Mouse (Mus musculus) frontal cortex, postnatal 25 days (tissue): ENCODE data around the gene Atp1a2.

ENCODE experiments used
- DNase-seq, 2 experiments: peaks; one replicate each; pipeline ENCODE4 v3.0.0; 2022; ENCODE audit warnings: low spot score in 2 of 2

Atp1a2 gene

DNA sequence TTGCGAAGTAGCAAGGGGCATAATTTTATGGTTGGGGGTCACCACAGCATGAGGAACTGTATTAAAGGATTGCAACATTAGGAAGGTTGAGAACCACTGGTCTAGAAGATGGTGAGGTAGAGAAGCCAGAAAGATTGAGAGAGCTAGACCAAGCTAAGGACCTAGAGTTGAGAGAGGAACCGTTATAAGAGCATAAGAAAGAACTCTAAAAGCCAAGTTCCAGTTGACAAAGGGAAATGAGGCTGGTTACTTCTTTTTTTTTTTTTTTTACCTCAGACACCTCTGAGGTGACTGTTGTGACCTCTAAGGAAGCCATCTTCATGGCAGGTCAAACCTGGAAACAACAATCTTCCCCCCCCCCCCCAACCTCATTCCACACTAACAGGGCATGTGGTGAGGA is 7.3 kb upstream of the Atp1a2 start:
- DNase-seq: no peak

- no peak for DNase-seq
Measured at GRCm38 (mm10) chr1:172304443-172304842, 6.6 kb upstream of the Atp1a2 start.

GRCm38 (mm10) chr1:172302851-172303250 is 5.0 kb upstream of the Atp1a2 start:
- no peak for DNase-seq

DNA sequence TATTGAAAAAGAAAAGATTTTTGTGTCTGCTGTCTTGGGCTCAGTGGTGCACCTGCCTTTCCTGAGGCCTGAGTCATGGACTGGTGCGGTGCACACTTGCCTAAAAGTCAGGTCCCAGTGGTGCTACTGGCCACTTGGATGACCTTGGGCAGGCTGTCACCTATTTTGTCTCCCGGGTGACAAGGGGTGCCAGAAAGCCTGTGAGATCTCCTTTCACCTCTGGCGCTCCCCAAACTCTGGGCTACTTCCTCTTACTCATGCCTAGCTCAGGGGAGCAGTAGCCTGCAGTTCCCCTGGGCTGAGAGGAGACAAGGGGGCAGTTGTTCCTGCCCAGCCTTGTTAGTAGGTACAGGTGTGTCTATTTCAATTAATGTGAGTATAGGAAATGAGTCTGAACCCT is 4.4 kb upstream of the Atp1a2 start:
- no peak for DNase-seq

DNA sequence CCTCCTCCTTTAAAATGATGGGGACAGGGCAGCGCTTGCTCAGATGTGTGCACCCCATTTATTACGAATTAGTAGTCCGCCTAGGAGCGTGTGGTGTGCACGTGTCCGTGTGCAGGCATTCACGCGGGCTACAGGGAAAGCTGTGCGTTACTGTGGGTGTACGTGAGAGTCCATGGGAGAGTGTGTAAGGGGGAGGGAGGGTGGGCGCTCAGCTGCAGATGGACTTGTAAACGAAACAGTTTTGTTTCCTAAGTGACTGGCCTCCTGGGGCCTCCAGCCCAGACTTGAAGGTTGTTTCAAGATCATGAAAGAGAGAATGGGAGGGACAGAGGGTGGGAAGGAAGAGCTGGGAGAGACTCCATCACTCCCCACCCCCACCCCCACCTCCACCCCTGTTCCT is 3.3 kb upstream of the Atp1a2 start:
- DNase-seq: no peak

GRCm38 (mm10) chr1:172300247-172300646 is 2.4 kb upstream of the Atp1a2 start:
- no peak for DNase-seq

- no peak for DNase-seq
Measured at GRCm38 (mm10) chr1:172299528-172299927, 1.7 kb upstream of the Atp1a2 start.

GRCm38 (mm10) chr1:172296816-172297510 is 901 bp downstream of the Atp1a2 start:
- DNase-seq: no peak

DNA sequence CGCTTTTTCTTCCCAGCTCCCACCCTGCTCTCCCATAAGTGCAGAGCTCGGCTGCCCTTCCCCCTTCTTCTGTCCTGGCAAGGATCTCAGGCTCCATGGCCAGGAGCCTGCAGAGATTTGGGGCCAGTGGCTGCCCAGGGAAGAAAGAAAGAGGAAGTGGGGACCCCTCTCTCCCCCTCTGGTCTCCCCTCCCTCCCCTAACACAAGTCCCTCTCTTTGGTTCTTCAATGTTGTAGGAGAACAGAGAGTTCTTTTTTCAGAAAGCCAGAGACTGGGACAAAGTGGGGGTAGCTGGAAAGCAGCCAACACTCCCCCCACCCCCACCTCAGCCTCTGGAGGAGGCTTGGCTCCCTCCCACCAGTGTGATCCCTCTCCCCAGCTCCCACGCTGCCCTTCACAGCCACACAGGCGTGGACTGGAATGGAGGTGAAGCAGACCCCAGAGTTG is 2.1 kb downstream of the Atp1a2 start:
- no peak for DNase-seq

- DNase-seq: no peak
Measured at GRCm38 (mm10) chr1:172293449-172293848, 4.4 kb downstream of the Atp1a2 start.

DNA sequence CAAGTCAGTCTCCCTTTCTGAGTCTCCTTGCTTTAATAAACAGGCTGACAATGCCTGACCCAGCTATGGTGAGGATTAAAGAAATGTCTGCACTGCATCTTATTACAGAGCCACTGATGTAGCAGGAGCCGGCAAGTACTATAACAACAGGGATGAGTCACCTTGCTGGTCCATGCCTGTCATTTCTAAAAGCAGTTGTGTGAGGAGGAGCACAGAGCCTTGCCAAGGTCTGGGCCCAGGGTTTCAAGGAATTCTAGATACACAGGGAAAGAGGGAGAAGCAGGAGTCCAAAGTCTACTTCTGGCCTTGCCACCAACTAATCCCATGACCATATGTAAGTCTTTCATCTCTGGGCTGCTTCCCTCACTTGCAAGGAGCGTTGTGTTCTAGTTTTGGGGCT is 5.0 kb downstream of the Atp1a2 start:
- no peak for DNase-seq

DNA sequence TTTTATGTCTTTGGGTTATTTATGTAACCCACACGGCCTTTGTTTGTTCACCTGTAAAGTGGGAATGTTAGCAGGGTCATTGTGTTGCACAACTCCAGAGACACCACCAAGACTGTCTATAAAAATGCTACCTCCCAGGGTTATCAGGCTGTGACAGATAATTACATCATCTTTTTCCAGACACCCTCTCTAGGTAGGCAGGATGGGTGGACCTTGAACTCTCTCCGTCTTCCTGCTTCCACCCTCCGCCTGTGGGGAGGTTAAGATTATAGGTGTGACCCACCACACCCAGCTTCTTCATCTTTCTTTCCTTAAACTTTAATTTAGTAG is 8.3 kb downstream of the Atp1a2 start:
- no peak for DNase-seq

DNA sequence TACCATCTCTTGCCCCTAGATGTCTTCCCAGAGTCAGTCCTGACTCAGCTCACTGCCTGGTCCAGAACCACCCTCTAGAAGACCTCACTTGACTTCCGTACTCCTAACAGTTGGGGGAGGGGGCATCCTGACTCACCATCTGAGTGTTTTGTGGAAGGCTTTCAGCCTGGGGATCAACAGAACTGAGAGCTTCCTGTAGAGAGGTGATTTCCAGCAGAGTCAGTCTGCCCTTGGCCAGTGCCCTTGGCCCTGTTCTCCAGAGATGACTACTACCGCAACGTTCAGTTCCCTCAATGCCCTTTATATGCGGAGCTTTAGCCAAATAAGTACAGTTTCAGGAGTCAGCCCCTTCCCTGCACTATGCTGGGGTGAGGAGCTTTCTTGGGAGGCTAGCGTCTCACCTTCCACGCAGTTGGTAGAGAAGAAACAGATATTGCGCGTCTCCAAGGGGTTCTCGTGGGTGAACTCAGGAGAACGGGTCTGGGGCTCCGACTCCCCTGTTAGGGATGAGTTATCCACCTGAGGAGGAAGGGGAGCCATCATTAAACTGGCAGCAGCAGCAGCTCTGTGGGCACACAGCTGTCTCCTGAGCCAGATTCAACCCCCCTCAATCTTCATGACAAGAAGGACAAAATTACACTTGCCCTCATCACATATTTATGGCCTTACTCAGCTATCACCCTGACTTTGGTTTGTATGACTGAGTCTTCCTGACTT is 8.8 kb downstream of the Atp1a2 start:
- DNase-seq: no peak

DNA sequence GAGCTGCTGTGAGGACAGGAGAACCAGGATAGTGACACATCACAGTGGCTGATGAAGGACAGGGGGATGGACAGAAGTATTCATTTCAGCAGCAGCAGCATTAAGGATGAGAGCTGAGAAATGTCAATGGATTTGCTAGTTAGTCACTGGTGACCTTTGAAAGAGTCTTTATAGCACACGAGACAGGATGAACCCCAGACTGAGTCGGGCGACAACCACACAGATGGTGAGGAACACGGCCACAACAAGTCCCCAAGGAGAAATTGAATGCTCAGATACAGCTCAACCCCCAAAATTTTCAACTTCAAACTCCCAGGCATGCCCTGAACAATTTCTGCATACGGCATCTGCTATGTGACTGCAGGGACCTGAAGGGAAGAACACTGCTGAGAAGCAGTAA is 11.1 kb downstream of the Atp1a2 start:
- DNase-seq: no peak

DNA sequence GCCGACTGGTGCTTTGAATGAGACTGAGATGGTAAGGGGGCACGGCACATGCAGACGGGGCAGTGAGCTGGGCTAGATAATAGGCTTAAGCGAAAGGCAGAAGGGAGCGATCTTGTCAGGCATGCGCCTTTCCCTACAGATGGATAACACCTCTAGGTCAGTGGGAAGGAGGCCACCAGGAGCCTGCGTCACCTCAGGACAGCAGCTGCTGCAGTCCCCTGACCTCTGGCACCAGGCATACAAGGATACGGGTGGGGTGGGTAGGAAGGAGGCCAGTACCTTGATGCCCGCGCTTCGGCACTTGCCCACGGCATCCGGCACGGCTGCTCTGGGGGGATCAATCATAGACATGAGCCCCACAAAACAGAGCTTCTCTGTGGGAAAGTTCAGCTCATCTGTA is 13.6 kb downstream of the Atp1a2 start:
- DNase-seq: no peak

DNA sequence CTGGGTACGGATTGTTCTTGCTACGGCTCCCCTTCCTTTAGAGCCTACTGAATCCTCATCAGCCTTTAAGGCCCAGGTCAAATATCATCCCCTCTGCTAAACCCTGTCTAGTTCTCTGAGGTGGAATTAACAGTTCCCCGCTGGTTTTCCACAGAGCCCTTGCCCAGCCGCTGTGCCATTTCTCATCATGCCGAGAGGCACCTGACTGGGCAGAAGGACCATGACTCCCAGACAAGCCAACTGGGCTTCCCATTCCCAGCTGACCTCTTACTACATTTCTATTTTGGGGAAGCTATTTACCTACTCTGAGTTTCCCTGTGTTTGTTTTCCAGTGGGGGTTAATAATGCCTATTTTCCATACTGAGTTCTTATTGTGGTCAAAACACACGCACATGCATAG is 14.8 kb downstream of the Atp1a2 start:
- DNase-seq: no peak

DNA sequence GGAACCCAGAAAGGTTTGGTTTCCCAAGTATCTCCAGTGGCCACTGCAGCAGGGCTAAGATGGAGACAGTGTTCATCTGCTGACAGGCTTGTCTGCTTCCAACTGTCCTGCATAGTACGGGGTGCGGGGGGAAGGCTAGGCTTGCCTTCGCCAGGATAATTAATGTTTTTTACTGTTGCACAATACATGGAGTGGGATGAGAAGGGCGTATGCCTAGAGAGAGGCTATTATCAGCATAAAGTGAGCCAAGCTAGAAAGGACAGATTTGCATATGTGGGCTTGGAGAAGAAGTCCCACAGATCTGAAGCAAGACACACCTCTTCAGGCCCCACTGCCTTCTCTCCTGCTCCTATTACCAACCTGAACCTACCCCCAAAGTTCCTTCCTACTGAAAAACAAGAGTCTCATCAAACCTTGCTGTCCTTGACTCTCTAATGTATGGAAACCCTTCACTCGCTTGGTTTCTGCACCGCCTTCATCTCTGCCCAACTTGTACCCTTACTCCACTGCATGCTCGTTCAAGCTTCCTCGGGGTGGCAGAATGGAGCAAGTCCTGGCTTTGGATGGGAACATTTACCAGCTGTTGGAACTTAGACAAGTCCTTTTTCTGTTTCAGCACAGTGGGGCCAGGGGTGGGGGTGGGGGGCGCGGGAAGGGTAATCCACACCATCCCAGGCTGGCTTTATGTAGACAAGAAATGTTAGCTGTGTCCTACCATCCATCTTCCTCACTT is 16.2 kb downstream of the Atp1a2 start:
- DNase-seq: no peak

DNA sequence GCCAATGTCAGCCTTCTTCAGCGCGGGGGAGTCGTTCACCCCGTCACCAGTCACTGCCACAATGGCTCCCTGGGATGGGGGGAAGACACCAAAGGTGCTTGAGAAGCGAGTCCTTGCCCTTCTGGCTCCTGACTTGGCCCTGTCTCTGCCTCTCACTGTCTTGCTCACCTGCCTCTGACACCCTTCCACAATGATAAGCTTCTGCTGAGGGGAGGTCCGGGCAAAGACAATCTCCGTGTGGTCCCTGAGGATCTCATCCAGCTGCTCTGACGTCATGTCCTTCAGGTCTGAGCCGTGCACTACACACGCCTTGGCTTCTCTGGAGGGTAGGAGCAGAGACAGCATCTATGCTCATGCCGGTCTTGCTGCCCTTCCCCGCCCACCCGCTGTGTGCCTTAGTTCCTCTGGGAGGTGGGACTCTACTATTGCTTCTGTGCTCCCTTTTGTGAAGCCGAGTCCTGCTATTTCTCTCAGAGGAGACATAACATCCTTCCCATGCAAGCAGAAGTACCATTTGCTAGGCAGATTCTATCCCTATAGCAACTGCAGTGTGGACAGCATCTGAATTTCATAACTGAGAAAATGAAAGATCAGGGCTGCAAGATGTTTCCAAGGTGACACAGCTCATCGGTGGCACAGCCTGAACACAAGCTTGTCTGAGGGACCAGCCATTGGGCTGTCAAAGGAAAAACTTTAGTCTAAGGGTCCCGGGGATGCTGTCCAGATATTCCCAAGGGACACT is 17.9 kb downstream of the Atp1a2 start:
- DNase-seq: no peak

DNA sequence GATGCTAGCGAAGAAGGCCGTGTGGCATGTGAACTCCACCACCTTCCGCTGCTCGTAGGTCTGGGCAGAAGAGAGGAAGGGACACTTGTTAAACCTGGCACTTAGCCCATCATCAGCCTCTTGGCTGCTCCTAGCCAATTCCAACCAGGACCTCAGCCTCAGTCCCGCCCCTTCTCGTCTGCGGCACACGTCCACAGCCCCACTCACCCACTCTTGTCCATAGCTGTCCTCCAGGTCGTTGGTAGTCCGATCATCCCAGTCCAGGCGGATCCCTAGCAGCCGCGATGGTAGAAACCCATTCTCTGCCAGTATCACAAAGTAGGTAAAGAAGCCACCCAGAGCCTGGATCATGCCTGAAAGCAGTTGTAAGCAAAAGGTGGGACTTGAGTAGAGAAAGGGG is 19.5 kb downstream of the Atp1a2 start:
- no peak for DNase-seq

GRCm38 (mm10) chr1:172277172-172277571 is 20.7 kb downstream of the Atp1a2 start:
- no peak for DNase-seq

- DNase-seq: no peak
Measured at GRCm38 (mm10) chr1:172274547-172274946, 23.3 kb downstream of the Atp1a2 start.

GRCm38 (mm10) chr1:172274116-172274515 is 23.7 kb downstream of the Atp1a2 start:
- no peak for DNase-seq
